Mouse (Mus musculus): ENCODE measurements at regions not wholly inside any gene's neighbourhood (a gene's known extent, or its start where the extent isn't known, plus 50 kb on each side); places are given as distances from the start of the nearest gene placed in this dataset.

DNA sequence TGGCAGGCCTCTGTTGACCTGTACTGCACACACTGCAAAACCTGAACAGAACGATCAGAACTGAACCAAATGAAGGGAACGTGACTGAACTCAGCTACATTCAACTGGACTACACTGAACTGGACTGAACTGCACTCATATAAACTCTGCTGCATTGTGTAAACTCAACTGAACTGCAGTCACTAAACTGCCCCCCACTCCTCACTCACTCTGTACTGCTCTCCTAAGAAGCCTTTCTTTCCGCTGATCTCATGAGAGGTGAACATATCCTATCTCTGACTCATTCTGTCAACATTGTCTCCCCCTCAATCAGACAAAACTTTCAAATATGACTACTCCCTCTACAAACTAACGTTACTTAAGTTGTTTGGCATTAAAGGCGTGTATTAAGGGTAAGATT is 324.5 kb upstream of the Cdh9 start:
- no peaks in the 10 kb centered on the region for H3K9me3 ChIP-seq
- no peak overlapping the region for H3K27ac ChIP-seq
- H3K4me1 ChIP-seq (replicated peaks): no peaks in the 10 kb centered on the region
- H3K4me3 ChIP-seq (replicated peaks): no peak overlapping the region
- no peak overlapping the region for H3K4me2 ChIP-seq (replicated peaks)
- H3K9ac ChIP-seq: no peak overlapping the region
- ATAC-seq: peak; percentile 77
- H3K27me3 ChIP-seq (replicated peaks): no peaks in the 10 kb centered on the region
- no peaks in the 10 kb centered on the region for H3K36me3 ChIP-seq
- WGBS: 56% methylated on average over 5 of the region's 5 CpGs

DNA sequence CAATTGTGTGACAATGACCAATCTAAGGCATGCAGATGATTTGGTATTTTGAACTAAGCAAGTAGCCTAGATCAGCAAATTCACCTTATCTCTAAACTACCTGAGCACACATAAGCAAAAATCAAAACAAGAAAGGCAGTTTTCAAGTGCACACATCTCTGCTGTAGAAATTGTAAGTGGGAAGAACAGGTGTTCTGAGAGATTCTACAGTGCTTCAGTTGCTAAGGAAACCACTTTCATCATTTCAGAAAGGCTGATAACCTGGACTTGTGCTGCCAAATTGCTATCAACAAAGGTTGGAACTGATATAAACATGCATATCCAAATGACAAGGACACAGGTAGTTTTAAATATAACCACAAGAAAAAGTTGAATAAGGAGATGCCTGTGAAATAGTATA is 322.4 kb upstream of the Cdh9 start:
- H3K9ac ChIP-seq: no peak overlapping the region
- H3K27me3 ChIP-seq (replicated peaks): no peaks in the 10 kb centered on the region
- no peaks in the 10 kb centered on the region for H3K4me1 ChIP-seq (replicated peaks)
- H3K4me3 ChIP-seq (replicated peaks): no peak overlapping the region
- H3K36me3 ChIP-seq: no peaks in the 10 kb centered on the region
- no peak overlapping the region for H3K27ac ChIP-seq
- H3K4me2 ChIP-seq (replicated peaks): no peak overlapping the region
- ATAC-seq: no peak
- H3K9me3 ChIP-seq: no peaks in the 10 kb centered on the region

DNA sequence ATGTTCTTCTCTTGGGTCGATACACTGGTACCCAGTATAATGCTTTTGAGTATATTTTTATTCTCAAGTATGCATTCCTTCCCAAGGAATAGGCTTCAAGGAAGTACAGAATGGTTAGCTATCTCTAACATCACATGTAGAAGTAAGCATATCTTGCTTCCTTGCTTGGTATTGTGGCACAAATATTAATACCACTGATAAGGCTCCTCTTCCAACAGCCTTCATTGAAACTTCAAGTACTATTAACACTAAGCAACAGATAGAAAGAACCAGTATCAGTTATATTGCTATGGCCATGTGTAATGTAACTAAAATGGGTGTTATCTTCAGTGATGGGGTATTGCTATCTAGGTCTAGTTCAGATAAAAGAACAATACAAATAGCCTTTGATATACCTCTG is 316.9 kb upstream of the Cdh9 start:
- Histone ChIP-seq H3K9me3 (no peaks in the 10 kb centered on the region), H3K27ac (no peak overlapping the region), H3K4me1 (replicated peaks) (no peaks in the 10 kb centered on the region), H3K4me3 (replicated peaks) (no peak overlapping the region), H3K9ac (no peak overlapping the region), H3K36me3 (no peaks in the 10 kb centered on the region), H3K4me2 (replicated peaks) (no peak overlapping the region), H3K27me3 (replicated peaks) (no peaks in the 10 kb centered on the region)
- ATAC-seq: no peak
- 80% methylated on average over 1 of the region's 1 CpGs for WGBS

DNA sequence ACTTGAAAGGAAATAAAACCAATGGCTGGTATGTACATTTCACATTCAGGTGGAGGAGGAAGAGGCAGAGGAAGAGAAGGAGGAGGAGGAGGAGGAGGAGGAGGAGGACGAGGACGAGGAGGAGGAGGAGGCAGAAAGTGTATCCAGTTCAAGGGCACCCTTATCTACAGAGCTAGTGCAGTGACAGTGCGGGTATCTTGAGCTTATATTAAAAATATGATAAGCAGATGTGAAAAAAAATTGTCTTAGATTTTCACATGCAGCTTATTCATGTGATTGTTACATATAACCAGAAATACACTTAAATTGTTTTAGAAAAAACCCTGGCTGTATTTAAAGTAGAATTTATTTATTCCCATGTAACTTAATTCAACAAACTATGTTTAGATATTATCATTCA is 310.8 kb upstream of the Cdh9 start:
- no peak overlapping the region for H3K4me3 ChIP-seq (replicated peaks)
- 69% methylated on average over 3 of the region's 3 CpGs for WGBS
- H3K4me1 ChIP-seq (replicated peaks): no peaks in the 10 kb centered on the region
- H3K27me3 ChIP-seq (replicated peaks): no peaks in the 10 kb centered on the region
- H3K36me3 ChIP-seq: no peaks in the 10 kb centered on the region
- no peak overlapping the region for H3K9ac ChIP-seq
- no peak overlapping the region for H3K27ac ChIP-seq
- H3K4me2 ChIP-seq (replicated peaks): no peak overlapping the region
- H3K9me3 ChIP-seq: no peaks in the 10 kb centered on the region
- ATAC-seq: no peak

DNA sequence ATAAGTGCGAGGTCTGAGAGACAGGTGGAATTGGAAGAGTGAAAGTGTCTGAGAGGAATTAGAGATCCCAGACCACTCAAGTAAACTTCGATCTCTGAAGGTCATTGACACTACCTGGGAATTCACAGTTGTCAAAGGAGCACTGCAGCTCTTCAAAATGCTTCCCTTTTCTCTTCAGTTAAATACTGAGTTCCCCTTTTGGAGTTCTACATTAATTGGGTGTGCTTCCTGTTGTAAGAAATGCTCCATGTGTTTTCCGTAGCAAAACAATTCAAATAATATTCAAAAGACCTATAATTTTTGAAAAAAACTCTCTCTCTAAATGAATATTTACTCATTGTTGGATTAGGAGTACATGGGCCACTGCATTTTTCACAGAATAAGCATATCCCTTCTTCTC is 305.5 kb upstream of the Cdh9 start:
- no peaks in the 10 kb centered on the region for H3K36me3 ChIP-seq
- H3K4me2 ChIP-seq (replicated peaks): no peak overlapping the region
- H3K27me3 ChIP-seq (replicated peaks): no peaks in the 10 kb centered on the region
- no peaks in the 10 kb centered on the region for H3K4me1 ChIP-seq (replicated peaks)
- H3K9ac ChIP-seq: no peak overlapping the region
- H3K4me3 ChIP-seq (replicated peaks): no peak overlapping the region
- 77% methylated on average over 3 of the region's 3 CpGs for WGBS
- no peak overlapping the region for H3K27ac ChIP-seq
- H3K9me3 ChIP-seq: no peaks in the 10 kb centered on the region
- no peak for ATAC-seq

DNA sequence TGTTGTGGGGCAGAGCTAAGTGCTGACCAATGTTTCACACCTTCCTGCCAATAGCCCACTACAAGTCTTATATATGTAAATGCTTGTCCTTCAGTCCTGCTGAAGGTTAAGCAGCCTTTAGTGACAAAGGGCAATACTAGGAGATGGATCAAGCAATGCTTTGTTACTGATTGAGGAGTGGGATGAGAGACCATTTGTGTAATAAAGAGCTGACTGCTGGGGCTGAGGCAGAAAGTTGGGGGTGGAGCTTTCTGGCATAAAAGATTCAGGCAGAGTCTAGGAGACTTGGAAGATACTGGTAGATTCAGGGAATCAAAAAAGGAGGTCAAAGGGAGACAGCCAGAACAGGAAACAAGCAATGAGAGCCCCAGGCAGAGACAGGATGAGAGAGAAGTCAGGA is 281.9 kb upstream of the Cdh9 start:
- no peak for ATAC-seq
- H3K9me3 ChIP-seq: no peaks in the 10 kb centered on the region
- no peaks in the 10 kb centered on the region for H3K4me1 ChIP-seq (replicated peaks)
- no peaks in the 10 kb centered on the region for H3K27me3 ChIP-seq (replicated peaks)
- no peak overlapping the region for H3K4me2 ChIP-seq (replicated peaks)
- no peaks in the 10 kb centered on the region for H3K36me3 ChIP-seq
- no peak overlapping the region for H3K27ac ChIP-seq
- H3K9ac ChIP-seq: no peak overlapping the region
- H3K4me3 ChIP-seq (replicated peaks): no peak overlapping the region

DNA sequence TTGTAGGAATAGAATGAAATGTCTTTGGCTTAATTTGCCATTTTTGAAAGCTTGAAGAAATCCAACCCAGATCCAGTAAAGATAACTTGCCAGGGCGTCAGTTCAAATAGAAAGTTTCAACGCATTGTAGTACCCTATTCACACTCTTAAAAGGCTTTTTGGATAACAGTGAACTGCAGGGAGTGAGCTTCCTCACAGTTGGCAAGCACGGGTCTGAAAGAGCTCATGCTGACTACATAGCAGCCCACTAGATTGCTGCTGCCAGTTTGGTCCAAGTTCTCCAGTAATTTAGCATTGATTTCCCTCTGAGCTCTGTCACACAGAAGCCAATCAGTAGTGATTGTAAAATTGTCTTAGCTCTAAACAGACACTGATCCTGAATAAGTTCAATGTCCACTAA is 237.3 kb upstream of the Cdh9 start:
- H3K27ac ChIP-seq: no peak overlapping the region
- 34% methylated on average over 3 of the region's 3 CpGs for WGBS
- H3K9me3 ChIP-seq: no peaks in the 10 kb centered on the region
- H3K9ac ChIP-seq: no peak overlapping the region
- H3K4me2 ChIP-seq (replicated peaks): no peak overlapping the region
- H3K4me1 ChIP-seq (replicated peaks): no peaks in the 10 kb centered on the region
- no peaks in the 10 kb centered on the region for H3K27me3 ChIP-seq (replicated peaks)
- no peak overlapping the region for H3K4me3 ChIP-seq (replicated peaks)
- no peaks in the 10 kb centered on the region for H3K36me3 ChIP-seq
- ATAC-seq: no peak

DNA sequence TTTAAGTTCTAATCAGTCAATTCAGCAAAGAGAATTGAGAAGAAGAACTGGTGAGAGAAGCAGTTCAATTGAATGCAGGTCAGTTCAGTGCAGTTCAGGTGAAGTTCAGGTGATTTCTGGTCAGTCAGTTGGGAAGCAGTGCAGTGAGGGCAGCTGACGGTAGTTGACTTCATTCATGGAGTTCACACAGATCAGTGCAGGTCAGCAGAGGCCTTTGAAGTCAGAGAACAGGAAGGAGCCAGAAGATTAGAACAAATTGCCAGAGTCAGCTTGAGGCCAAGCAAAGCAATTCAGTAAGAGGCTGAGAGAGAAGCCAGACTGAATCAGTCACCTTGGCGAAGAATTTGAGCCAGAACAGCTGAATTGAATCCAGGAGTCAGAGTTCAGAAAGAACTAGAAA is 235.7 kb upstream of the Cdh9 start:
- Histone ChIP-seq H3K4me2 (replicated peaks) (no peak overlapping the region), H3K4me1 (replicated peaks) (no peaks in the 10 kb centered on the region), H3K27me3 (replicated peaks) (no peaks in the 10 kb centered on the region), H3K27ac (no peak overlapping the region), H3K4me3 (replicated peaks) (no peak overlapping the region), H3K36me3 (no peaks in the 10 kb centered on the region), H3K9ac (no peak overlapping the region), H3K9me3 (no peaks in the 10 kb centered on the region)
- ATAC-seq: no peak
- WGBS: 56% methylated on average over 2 of the region's 2 CpGs

DNA sequence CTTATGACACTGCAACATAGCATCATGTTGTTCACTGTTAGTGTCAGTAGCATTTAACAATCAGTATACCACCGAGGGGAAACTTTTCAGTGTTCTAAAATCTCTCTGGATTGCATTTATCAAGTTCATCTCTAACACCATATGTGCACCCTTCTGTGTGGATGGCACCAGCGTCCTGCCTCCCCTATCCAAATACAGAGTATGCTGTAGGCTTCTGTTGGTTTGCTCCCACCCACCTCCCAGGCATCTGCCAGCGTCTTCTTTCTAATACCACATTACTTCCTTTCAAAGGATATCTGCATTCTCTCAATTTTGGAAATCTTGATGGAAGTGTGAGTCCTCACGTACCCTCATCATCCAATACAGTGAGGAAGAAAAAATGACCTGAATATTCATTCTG is 208.0 kb upstream of the Cdh9 start:
- Histone ChIP-seq H3K36me3 (no peaks in the 10 kb centered on the region), H3K9ac (no peak overlapping the region), H3K27ac (no peak overlapping the region), H3K9me3 (no peaks in the 10 kb centered on the region), H3K4me1 (replicated peaks) (no peaks in the 10 kb centered on the region), H3K27me3 (replicated peaks) (no peaks in the 10 kb centered on the region), H3K4me3 (replicated peaks) (no peak overlapping the region), H3K4me2 (replicated peaks) (no peak overlapping the region)
- ATAC-seq: no peak
- WGBS: 76% methylated on average over 4 of the region's 4 CpGs

DNA sequence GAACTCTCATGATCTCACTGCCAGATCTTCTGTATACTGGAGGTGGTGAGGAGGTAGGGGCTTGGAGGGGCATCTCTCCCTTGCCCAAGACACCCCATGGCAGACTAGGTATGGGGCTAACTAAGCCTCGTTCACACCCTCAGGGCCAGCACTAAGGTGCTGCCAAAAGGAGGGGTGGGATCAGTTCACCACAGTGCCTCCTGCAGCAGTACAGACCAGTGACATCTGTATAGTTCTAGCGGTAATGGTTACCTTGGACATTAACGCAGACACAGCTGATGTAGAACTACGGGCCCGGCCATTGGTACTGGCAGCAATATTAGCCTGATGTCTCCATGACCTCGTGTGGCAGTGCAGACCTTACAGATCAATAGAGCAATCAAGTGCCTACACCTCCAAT is 196.0 kb upstream of the Cdh9 start:
- Histone ChIP-seq H3K36me3 (no peaks in the 10 kb centered on the region), H3K9me3 (no peaks in the 10 kb centered on the region), H3K4me2 (replicated peaks) (no peak overlapping the region), H3K4me1 (replicated peaks) (no peaks in the 10 kb centered on the region), H3K27me3 (replicated peaks) (no peaks in the 10 kb centered on the region), H3K27ac (no peak overlapping the region), H3K4me3 (replicated peaks) (no peak overlapping the region), H3K9ac (no peak overlapping the region)
- WGBS: 87% methylated on average over 6 of the region's 6 CpGs
- no peak for ATAC-seq

DNA sequence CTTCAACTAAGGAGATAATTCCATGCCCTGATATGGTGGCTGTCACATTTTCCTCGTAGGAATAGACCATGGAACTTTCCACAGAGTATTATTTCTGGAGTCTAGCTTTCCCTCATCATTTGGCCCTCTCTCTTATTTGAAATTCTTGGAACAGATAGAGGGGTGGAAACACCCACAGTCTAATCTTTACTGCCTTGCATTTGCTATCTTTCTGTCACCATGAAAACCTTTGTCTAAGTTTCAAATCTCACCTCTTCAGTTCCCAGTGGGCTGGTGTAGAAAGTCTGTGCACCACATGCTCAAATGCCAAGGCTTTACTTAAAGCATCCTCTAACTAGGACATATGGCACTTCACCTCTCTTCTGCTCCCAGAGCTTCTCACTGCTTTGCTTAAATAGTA is 187.3 kb upstream of the Cdh9 start:
- H3K27me3 ChIP-seq (replicated peaks): no peaks in the 10 kb centered on the region
- no peaks in the 10 kb centered on the region for H3K36me3 ChIP-seq
- no peak overlapping the region for H3K4me2 ChIP-seq (replicated peaks)
- H3K27ac ChIP-seq: no peak overlapping the region
- no peak for ATAC-seq
- H3K9me3 ChIP-seq: no peaks in the 10 kb centered on the region
- WGBS: 55% methylated on average over 1 of the region's 1 CpGs
- H3K4me3 ChIP-seq (replicated peaks): no peak overlapping the region
- no peak overlapping the region for H3K9ac ChIP-seq
- no peaks in the 10 kb centered on the region for H3K4me1 ChIP-seq (replicated peaks)

DNA sequence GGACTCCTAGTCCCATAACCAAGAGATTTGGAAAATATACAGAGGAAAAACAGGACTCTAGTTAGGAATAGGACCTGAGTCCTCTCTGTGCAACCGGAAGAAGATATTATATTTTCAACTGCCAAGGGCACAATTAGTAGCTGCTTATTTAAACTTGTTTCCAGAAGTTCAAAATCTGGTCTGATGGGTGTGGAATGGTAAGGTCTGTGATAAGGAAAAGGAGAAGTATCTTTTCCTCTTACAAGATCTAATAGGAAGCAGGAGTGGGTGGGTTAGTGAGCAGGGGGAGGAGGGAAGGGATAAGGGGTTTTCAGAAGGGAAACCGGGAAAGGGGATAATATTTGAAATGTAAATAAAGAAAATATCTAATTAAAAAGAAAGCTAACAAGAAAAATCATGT is 173.4 kb upstream of the Cdh9 start:
- no peak overlapping the region for H3K9ac ChIP-seq
- H3K4me2 ChIP-seq (replicated peaks): no peak overlapping the region
- WGBS: 79% methylated on average over 2 of the region's 2 CpGs
- H3K36me3 ChIP-seq: no peaks in the 10 kb centered on the region
- no peak overlapping the region for H3K4me3 ChIP-seq (replicated peaks)
- no peak for ATAC-seq
- no peaks in the 10 kb centered on the region for H3K27me3 ChIP-seq (replicated peaks)
- no peaks in the 10 kb centered on the region for H3K9me3 ChIP-seq
- H3K4me1 ChIP-seq (replicated peaks): no peaks in the 10 kb centered on the region
- no peak overlapping the region for H3K27ac ChIP-seq

DNA sequence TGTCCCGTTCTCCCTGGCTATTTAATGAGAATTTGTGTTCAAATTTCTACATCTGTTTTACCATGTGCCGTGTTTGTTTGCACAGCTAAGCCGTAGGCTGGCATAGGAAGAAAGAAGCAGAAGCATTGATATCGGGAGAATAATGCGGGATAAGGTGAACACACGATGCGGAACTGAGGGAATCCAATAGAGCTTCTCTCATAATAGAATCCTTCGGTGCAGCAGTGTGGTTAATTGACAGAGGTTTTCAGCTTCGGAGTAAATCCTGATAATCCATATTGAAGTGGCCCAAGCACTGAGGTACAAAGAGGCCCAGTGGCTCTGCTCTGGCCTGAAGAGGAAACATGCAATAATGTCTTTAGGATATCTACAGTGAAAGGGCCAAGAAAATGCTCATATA is 172.2 kb upstream of the Cdh9 start:
- H3K4me3 ChIP-seq (replicated peaks): no peak overlapping the region
- H3K36me3 ChIP-seq: no peaks in the 10 kb centered on the region
- H3K4me1 ChIP-seq (replicated peaks): no peaks in the 10 kb centered on the region
- no peaks in the 10 kb centered on the region for H3K27me3 ChIP-seq (replicated peaks)
- no peak overlapping the region for H3K27ac ChIP-seq
- no peak for ATAC-seq
- H3K4me2 ChIP-seq (replicated peaks): no peak overlapping the region
- 93% methylated on average over 9 of the region's 9 CpGs for WGBS
- no peak overlapping the region for H3K9ac ChIP-seq
- H3K9me3 ChIP-seq: no peaks in the 10 kb centered on the region

DNA sequence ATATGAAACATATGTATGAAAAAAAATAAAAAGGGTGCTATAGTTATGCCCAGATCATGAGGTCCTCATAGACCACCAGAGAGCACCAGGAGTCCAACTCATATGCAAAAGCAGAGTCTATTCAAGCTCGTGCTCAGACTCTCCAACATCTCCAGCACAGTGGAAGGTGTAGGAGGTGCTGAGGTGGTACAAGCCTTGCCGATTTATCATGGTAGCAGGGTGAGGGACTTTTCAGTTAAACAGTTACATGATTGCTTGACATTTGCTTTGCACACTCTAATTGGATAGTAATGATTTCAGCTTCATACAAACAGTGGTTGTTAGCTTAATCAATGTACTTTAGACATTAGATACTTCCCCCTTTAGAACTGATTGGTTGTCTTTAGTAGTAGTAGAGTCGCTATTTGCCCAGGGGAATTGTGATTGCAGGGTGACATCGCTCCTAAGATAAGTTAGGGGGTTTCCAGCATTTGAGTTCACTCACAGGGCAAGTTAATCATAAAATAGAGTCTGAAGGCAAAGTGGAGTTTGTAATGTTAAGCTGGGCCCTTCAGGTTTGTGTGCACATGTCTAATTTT is 162.3 kb upstream of the Cdh9 start:
- no peaks in the 10 kb centered on the region for H3K27me3 ChIP-seq (replicated peaks)
- H3K9me3 ChIP-seq: no peaks in the 10 kb centered on the region
- WGBS: 42% methylated on average over 4 of the region's 4 CpGs
- H3K4me3 ChIP-seq (replicated peaks): no peak overlapping the region
- no peak overlapping the region for H3K4me2 ChIP-seq (replicated peaks)
- peak; percentile 95 for ATAC-seq
- no peak overlapping the region for H3K9ac ChIP-seq
- H3K27ac ChIP-seq: no peak overlapping the region
- H3K36me3 ChIP-seq: no peaks in the 10 kb centered on the region
- no peaks in the 10 kb centered on the region for H3K4me1 ChIP-seq (replicated peaks)

Measured in intestine, embryonic 15.5 days (tissue).